Mouse (Mus musculus) CH12.LX (cell line): ENCODE data around the gene Gm10271.

Experiments
- CTCF ChIP-seq, 2 experiments: IDR thresholded peaks in 1 of 2; conservative IDR thresholded peaks in 1 of 2; 2 replicates each; pipeline ENCODE4 v1.5.1; 2011 to 2012; ENCODE audit warnings: low read depth in 2 of 2, low read length in 2 of 2, improper control_type of control experiment in 1 of 2, inconsistent platforms in 1 of 2, mild to moderate bottlenecking in 1 of 2, moderate library complexity in 1 of 2
- ELF1 ChIP-seq: IDR thresholded peaks from 2 replicates; pipeline ENCODE4 v1.6.1; 2014; ENCODE audit warnings: low read depth, mild to moderate bottlenecking, inconsistent platforms, low read length, improper control_type of control experiment
- GABPA ChIP-seq: IDR thresholded peaks from 2 replicates; pipeline ENCODE4 v1.6.1; 2012; ENCODE audit warnings: low read depth, low read length, improper control_type of control experiment, inconsistent platforms; ENCODE audit not compliant: insufficient replicate concordance
- IRF4 ChIP-seq: IDR thresholded peaks from 2 replicates; pipeline ENCODE4 v1.6.1; 2014; ENCODE audit warnings: low read depth, mild to moderate bottlenecking, inconsistent platforms, low read length, improper control_type of control experiment
- JUN ChIP-seq: IDR thresholded peaks from 2 replicates; pipeline ENCODE4 v1.6.1; 2011; ENCODE audit warnings: low read depth, mild to moderate bottlenecking, low read length, improper control_type of control experiment, moderate library complexity; ENCODE audit not compliant: insufficient read depth
- MAFK ChIP-seq: IDR thresholded peaks from 2 replicates; pipeline ENCODE4 v1.6.1; 2011; ENCODE audit warnings: low read length, improper control_type of control experiment; ENCODE audit not compliant: insufficient replicate concordance
- MAX ChIP-seq: IDR thresholded peaks from 2 replicates; pipeline ENCODE4 v1.6.1; 2011; ENCODE audit warnings: low read length, improper control_type of control experiment
- MAZ ChIP-seq: IDR thresholded peaks from 2 replicates; pipeline ENCODE4 v1.6.1; 2012; ENCODE audit warnings: low read depth, mild to moderate bottlenecking, inconsistent platforms, low read length, improper control_type of control experiment, moderate library complexity
- MXI1 ChIP-seq: IDR thresholded peaks from 2 replicates; pipeline ENCODE4 v1.6.1; 2011; ENCODE audit warnings: mild to moderate bottlenecking, low read depth, low read length, improper control_type of control experiment
- POLR2A ChIP-seq: IDR thresholded peaks from 2 replicates; pipeline ENCODE4 v1.6.1; 2011; ENCODE audit warnings: low read depth, mild to moderate bottlenecking, improper control_type of control experiment, low read length
- POLR2AphosphoS2 ChIP-seq: IDR thresholded peaks from 2 replicates; pipeline ENCODE4 v1.6.1; 2011; ENCODE audit warnings: low read depth, low read length, improper control_type of control experiment
- SMC3 ChIP-seq: IDR thresholded peaks from 2 replicates; pipeline ENCODE4 v1.6.1; 2011; ENCODE audit warnings: low read depth, low read length, improper control_type of control experiment
- USF1 ChIP-seq: IDR thresholded peaks from 2 replicates; pipeline ENCODE4 v1.6.1; 2014; ENCODE audit warnings: low read depth, mild to moderate bottlenecking, inconsistent platforms, low read length, improper control_type of control experiment

- TF ChIP-seq USF1 (no peak), JUN (no peak), IRF4 (no peak), MAX (no peak), MAZ (no peak), POLR2A (no peak), CTCF (conservative IDR thresholded peaks at IDR 0.05 in 1 of 2, IDR thresholded peaks at IDR 0.05 in 1 of 2; ENCODE audit: low read depth in 2 of 2, low read length in 2 of 2) (no peak), GABPA (no peak), SMC3 (no peak), MAFK (no peak), MXI1 (no peak), POLR2AphosphoS2 (no peak), ELF1 (no peak)
Measured at GRCm38 (mm10) chr10:116916581-116916980, 55.8 kb downstream of the Gm10271 start.
